Mouse (Mus musculus): ENCODE data around the gene Acsbg2. TPM values are rescaled to one million over a fixed set of nuclear protein-coding genes. Genes with fewer than 3 reads are reported as not detected.

The Acsbg2 gene
- polyA plus RNA-seq, 1 experiment from 2014 or later = not detected

DNA sequence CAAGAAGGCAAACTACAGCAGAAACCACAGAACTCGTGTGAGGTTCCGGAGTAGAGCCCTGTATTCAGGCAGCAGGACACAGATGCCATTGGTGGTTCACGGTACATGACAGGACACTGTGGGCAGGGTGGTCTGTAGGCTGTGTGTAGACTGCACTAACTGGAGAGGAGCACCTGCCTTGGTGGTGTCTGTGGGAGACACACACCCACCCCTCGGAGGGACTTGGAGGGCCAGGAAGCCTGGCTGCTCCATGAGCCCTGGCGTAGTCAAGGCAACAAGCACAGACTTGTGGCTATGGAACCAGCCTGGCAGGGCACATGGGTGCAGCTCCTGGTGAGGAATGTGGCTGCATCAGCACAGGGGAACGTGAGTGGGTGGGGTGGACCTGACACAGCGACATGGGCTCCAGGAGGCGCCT lies 54.5 kb downstream of the Acsbg2 start:
- Histone ChIP-seq H3K9me3 (ENCODE audit: control insufficient read depth, low read length) (no peaks in the 10 kb centered on the region), H3K9ac (replicated peaks; ENCODE audit: low read depth, low read length) (no peak overlapping the region), H3K4me3 (ENCODE audit: low read depth, low read length) (no peak overlapping the region), H3K4me1 (ENCODE audit: control insufficient read depth, insufficient read depth, low read length) (peaks cover 11% of the 10 kb centered on the region), H3K4me2 (ENCODE audit: low read depth, low read length) (no peak overlapping the region), H3K27ac (ENCODE audit: low read depth, low read length) (peak overlapping the region; percentile 46), H3K36me3 (ENCODE audit: control insufficient read depth, insufficient read depth, low read length) (no peaks in the 10 kb centered on the region), H3K27me3 (ENCODE audit: control insufficient read depth, insufficient read depth, low read length) (no peaks in the 10 kb centered on the region)
- WGBS = 70% methylated on average over 8 of the region's 8 CpGs
- peak; percentile 59 for ATAC-seq (ENCODE audit: low read depth)

DNA sequence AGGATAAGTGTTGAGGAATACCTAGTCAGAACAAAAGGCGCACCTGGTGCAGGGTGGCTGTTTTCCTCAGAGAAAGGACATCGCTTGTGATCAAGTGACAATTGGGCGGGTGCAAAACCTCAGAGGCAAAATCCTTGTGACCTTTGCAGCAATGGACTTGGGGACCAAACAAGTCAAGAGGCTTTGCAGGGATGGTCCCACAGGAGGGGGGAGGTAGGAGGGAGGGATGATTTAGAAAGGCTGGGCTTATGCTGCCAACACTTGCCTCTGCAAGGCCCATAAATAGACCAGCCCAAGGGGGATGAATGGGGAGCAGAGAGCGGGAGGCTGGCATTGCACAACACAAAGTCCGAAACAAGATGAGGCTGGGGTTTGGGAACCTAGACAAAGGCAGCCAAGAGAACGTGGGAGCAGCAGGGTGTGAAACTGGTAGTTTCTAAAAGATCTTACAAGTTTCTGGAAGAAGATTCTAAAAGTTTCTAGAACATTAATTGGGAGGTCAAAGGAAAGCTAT lies 55.2 kb downstream of the Acsbg2 start:
- WGBS = 57% methylated on average over 6 of the region's 6 CpGs
- Histone ChIP-seq H3K4me1 (ENCODE audit: control insufficient read depth, insufficient read depth, low read length) (peaks cover 12% of the 10 kb centered on the region), H3K4me3 (ENCODE audit: low read depth, low read length) (no peak overlapping the region), H3K27ac (ENCODE audit: low read depth, low read length) (peak overlapping the region; percentile 46), H3K36me3 (ENCODE audit: control insufficient read depth, insufficient read depth, low read length) (no peaks in the 10 kb centered on the region), H3K27me3 (ENCODE audit: control insufficient read depth, insufficient read depth, low read length) (no peaks in the 10 kb centered on the region), H3K4me2 (ENCODE audit: low read depth, low read length) (no peak overlapping the region), H3K9ac (replicated peaks; ENCODE audit: low read depth, low read length) (no peak overlapping the region), H3K9me3 (ENCODE audit: control insufficient read depth, low read length) (no peaks in the 10 kb centered on the region)
- 0 out of 2 replicates have a peak, but pooled peaks have one; percentile 31 for ATAC-seq (ENCODE audit: low read depth)

DNA sequence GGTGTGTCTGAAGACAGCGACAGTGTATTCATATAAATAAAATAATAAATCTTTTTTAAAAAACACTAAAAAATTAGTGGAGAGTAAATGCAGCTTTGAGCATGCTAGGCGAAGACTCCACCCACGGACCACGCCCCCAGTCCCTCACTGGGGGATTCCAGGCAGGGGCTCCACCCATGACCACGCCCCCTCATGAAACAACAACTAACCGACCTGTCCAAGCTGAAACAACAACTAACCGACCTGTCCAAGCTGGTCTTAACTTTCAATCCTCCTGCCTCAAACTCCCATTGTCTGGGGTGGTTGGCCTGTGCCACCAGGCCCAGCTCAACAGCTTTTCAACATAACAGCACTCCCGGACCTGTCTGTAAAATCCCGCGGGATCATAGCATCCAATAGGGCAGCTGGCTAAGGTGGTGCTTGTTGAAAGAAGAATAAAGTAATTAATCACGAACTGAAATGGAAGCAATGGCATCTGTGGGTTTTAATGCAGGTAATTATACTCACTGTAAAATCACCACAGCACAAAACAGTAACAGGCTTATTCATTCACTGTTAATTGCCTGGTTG lies 56.1 kb downstream of the Acsbg2 start:
- no peak overlapping the region for H3K9ac ChIP-seq (replicated peaks; ENCODE audit: low read depth, low read length)
- H3K27me3 ChIP-seq (ENCODE audit: control insufficient read depth, insufficient read depth, low read length) = no peaks in the 10 kb centered on the region
- ATAC-seq (ENCODE audit: low read depth) = no peak
- H3K9me3 ChIP-seq (ENCODE audit: control insufficient read depth, low read length) = no peaks in the 10 kb centered on the region
- H3K4me1 ChIP-seq (ENCODE audit: control insufficient read depth, insufficient read depth, low read length) = peaks cover 15% of the 10 kb centered on the region
- H3K4me3 ChIP-seq (ENCODE audit: low read depth, low read length) = no peak overlapping the region
- H3K36me3 ChIP-seq (ENCODE audit: control insufficient read depth, insufficient read depth, low read length) = no peaks in the 10 kb centered on the region
- WGBS = 26% methylated on average over 11 of the region's 11 CpGs
- no peak overlapping the region for H3K27ac ChIP-seq (ENCODE audit: low read depth, low read length)
- H3K4me2 ChIP-seq (ENCODE audit: low read depth, low read length) = no peak overlapping the region

DNA sequence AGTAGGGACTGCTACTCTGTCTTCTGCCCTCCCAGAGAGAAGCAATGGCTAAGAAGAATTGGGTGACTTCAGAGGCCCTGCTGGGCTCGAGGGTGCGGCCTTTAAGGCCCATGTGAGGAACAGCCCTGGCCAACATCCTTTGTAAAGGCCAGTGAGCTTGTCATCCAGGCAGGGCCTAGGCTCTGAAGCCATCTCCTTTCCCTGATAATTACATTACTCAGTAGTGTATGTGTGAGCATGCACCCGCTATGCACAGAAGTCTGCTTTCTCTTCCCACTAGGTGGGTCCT lies 59.2 kb downstream of the Acsbg2 start:
- Histone ChIP-seq H3K27ac (ENCODE audit: low read depth, low read length) (peak overlapping the region; percentile 70), H3K4me1 (ENCODE audit: control insufficient read depth, insufficient read depth, low read length) (peaks cover 21% of the 10 kb centered on the region), H3K4me3 (ENCODE audit: low read depth, low read length) (no peak overlapping the region), H3K9me3 (ENCODE audit: control insufficient read depth, low read length) (no peaks in the 10 kb centered on the region), H3K9ac (replicated peaks; ENCODE audit: low read depth, low read length) (no peak overlapping the region), H3K4me2 (ENCODE audit: low read depth, low read length) (no peak overlapping the region; the same call in 1 of the 2 replicates), H3K27me3 (ENCODE audit: control insufficient read depth, insufficient read depth, low read length) (no peaks in the 10 kb centered on the region), H3K36me3 (ENCODE audit: control insufficient read depth, insufficient read depth, low read length) (no peaks in the 10 kb centered on the region)
- no peak for ATAC-seq (ENCODE audit: low read depth)
- WGBS = 40% methylated on average over 3 of the region's 3 CpGs

DNA sequence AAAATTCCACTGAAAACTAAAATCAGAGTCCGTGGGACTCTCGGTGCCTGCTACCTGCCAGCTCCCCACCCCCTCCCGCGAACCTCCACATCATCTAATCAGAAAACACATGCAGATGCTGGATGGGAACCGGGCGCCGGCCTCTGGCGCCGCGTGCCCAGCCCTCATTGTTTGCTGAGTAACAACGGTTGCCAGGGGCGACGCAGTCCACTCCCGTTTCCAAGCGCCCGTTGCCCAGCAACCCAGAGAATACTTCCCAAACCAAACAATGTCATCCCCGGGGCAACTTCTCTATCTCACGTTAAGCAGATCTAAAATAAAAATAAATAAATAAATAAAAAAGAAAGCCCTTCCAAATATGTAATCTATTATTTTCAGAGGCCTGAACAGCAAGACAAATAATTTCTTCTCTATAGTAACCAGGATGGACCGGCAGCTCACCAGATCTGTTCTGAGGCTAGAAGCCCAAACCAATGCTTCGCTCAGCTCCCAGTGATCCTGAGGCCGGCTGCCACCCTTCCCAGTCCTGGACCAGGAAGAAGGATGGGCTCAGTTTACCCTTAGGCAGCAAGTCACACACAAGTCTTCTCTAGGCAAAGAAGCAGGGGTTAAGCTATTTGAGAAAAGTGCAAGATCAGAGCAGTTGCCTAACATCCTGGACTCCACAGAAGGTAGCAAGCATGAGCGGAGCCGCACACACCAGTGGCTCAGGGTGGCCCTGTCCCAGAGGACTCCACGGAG lies 59.8 kb downstream of the Acsbg2 start:
- H3K4me1 ChIP-seq (ENCODE audit: control insufficient read depth, insufficient read depth, low read length) = peaks cover 24% of the 10 kb centered on the region
- H3K27me3 ChIP-seq (ENCODE audit: control insufficient read depth, insufficient read depth, low read length) = no peaks in the 10 kb centered on the region
- peak; percentile 79 for ATAC-seq (ENCODE audit: low read depth)
- H3K27ac ChIP-seq (ENCODE audit: low read depth, low read length) = peak overlapping the region; percentile 70
- WGBS = 7% methylated on average over 24 of the region's 24 CpGs
- no peak overlapping the region for H3K4me3 ChIP-seq (ENCODE audit: low read depth, low read length)
- no peaks in the 10 kb centered on the region for H3K36me3 ChIP-seq (ENCODE audit: control insufficient read depth, insufficient read depth, low read length)
- peak overlapping the region; percentile 32; the same call in 1 of the 2 replicates for H3K4me2 ChIP-seq (ENCODE audit: low read depth, low read length)
- H3K9ac ChIP-seq (replicated peaks; ENCODE audit: low read depth, low read length) = no peak overlapping the region
- no peaks in the 10 kb centered on the region for H3K9me3 ChIP-seq (ENCODE audit: control insufficient read depth, low read length)

DNA sequence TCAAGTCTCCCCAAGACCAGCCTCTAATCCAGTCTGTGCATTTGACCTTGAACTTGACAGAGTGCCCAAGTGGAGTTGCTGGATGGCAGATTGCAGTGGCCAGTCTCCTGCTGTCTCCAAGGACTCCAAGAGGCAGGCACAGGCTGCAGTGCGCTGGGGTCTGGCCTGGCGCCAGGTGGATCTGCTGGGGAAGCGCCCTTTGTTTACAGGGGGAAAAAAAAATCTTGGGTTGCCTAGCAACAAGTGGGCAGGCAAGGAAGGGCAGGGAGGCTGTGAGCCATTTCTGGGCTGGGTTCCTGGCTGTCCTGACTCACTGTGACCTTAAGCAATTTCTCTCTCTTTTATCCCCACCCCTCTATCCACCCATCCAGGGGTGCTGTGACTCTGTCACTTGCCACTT lies 64.0 kb downstream of the Acsbg2 start:
- Histone ChIP-seq H3K27me3 (ENCODE audit: control insufficient read depth, insufficient read depth, low read length) (no peaks in the 10 kb centered on the region), H3K9ac (replicated peaks; ENCODE audit: low read depth, low read length) (no peak overlapping the region), H3K27ac (ENCODE audit: low read depth, low read length) (peak overlapping the region; percentile 12; the same call in 1 of the 2 replicates), H3K4me1 (ENCODE audit: control insufficient read depth, insufficient read depth, low read length) (peaks cover 19% of the 10 kb centered on the region), H3K4me3 (ENCODE audit: low read depth, low read length) (no peak overlapping the region), H3K9me3 (ENCODE audit: control insufficient read depth, low read length) (no peaks in the 10 kb centered on the region), H3K36me3 (ENCODE audit: control insufficient read depth, insufficient read depth, low read length) (no peaks in the 10 kb centered on the region), H3K4me2 (ENCODE audit: low read depth, low read length) (no peak overlapping the region)
- 6% methylated on average over 3 of the region's 3 CpGs for WGBS
- ATAC-seq (ENCODE audit: low read depth) = peak; percentile 32; the same call in 1 of the 2 replicates

DNA sequence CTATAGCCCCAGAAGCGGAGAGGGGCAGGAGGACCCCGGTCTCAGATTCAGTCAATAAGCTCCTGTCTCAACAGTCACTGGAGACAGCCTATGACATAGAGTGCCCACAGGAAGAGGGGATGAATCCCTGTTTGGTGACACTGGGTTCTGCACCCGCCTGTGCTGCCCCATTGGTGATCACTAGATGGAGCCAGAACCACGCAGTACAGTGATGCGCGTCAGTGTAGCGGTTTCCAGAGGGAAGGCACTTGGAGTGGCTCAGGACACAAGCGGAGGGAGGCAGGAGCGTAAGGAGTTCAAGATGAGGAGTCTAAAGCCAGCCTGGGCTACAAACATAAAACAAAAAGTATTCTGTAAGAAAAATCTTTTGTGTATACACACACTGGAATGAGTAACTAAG lies 65.7 kb downstream of the Acsbg2 start:
- Histone ChIP-seq H3K27me3 (ENCODE audit: control insufficient read depth, insufficient read depth, low read length) (no peaks in the 10 kb centered on the region), H3K27ac (ENCODE audit: low read depth, low read length) (no peak overlapping the region), H3K36me3 (ENCODE audit: control insufficient read depth, insufficient read depth, low read length) (no peaks in the 10 kb centered on the region), H3K4me1 (ENCODE audit: control insufficient read depth, insufficient read depth, low read length) (peaks cover 9% of the 10 kb centered on the region; the same call in 1 of the 2 replicates), H3K4me3 (ENCODE audit: low read depth, low read length) (no peak overlapping the region), H3K4me2 (ENCODE audit: low read depth, low read length) (no peak overlapping the region), H3K9me3 (ENCODE audit: control insufficient read depth, low read length) (no peaks in the 10 kb centered on the region), H3K9ac (replicated peaks; ENCODE audit: low read depth, low read length) (no peak overlapping the region)
- 5% methylated on average over 9 of the region's 9 CpGs for WGBS
- peak; percentile 88 for ATAC-seq (ENCODE audit: low read depth)

DNA sequence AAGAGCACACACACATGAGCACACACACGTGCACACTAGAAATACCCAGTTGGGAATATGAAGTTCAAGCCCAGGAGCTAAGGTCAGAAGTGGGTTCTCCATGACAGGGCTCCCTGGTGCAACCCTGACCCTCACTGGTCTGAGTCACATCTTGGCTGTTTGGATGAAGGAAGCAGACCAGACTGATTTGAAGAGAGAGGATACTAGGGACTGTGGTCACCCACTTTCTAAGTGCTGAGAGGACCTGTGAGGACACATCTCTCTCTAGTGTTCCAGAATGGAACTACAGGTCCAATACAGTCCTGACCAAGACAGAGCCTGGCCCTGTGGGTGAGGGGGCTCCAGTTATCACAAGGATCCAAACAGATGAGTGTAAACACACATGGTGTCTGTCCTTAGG lies 68.5 kb downstream of the Acsbg2 start:
- H3K27ac ChIP-seq (ENCODE audit: low read depth, low read length) = no peak overlapping the region
- H3K4me2 ChIP-seq (ENCODE audit: low read depth, low read length) = no peak overlapping the region
- H3K9ac ChIP-seq (replicated peaks; ENCODE audit: low read depth, low read length) = no peak overlapping the region
- 95% methylated on average over 1 of the region's 1 CpGs for WGBS
- ATAC-seq (ENCODE audit: low read depth) = no peak
- no peaks in the 10 kb centered on the region for H3K36me3 ChIP-seq (ENCODE audit: control insufficient read depth, insufficient read depth, low read length)
- H3K9me3 ChIP-seq (ENCODE audit: control insufficient read depth, low read length) = no peaks in the 10 kb centered on the region
- H3K4me1 ChIP-seq (ENCODE audit: control insufficient read depth, insufficient read depth, low read length) = peaks cover 9% of the 10 kb centered on the region; the same call in 1 of the 2 replicates
- no peak overlapping the region for H3K4me3 ChIP-seq (ENCODE audit: low read depth, low read length)
- H3K27me3 ChIP-seq (ENCODE audit: control insufficient read depth, insufficient read depth, low read length) = no peaks in the 10 kb centered on the region

DNA sequence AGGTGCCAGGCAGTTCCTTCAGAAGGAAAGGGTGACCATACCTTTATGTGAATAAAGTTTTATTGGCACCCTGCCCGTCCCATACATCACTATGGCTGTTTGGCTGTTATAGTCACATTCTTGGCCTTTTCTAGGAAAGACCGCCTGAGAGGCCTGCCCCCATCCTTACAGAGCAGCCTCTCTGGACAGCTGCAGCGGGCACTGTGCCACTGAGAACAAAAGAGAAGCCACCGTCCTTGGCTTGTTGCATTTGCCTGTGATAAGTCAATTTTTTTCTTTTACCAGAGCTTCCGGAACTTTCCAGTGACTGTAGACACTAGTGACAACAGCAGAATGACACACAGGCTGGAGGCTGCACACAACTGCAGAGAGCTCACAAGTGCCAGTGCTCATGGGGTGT lies 69.3 kb downstream of the Acsbg2 start:
- Histone ChIP-seq H3K4me1 (ENCODE audit: control insufficient read depth, insufficient read depth, low read length) (peaks cover 3% of the 10 kb centered on the region; the same call in 1 of the 2 replicates), H3K9me3 (ENCODE audit: control insufficient read depth, low read length) (no peaks in the 10 kb centered on the region), H3K4me2 (ENCODE audit: low read depth, low read length) (no peak overlapping the region), H3K4me3 (ENCODE audit: low read depth, low read length) (no peak overlapping the region), H3K9ac (replicated peaks; ENCODE audit: low read depth, low read length) (no peak overlapping the region), H3K36me3 (ENCODE audit: control insufficient read depth, insufficient read depth, low read length) (no peaks in the 10 kb centered on the region), H3K27me3 (ENCODE audit: control insufficient read depth, insufficient read depth, low read length) (no peaks in the 10 kb centered on the region), H3K27ac (ENCODE audit: low read depth, low read length) (peak overlapping the region; percentile 28; the same call in 1 of the 2 replicates)
- 52% methylated on average over 5 of the region's 5 CpGs for WGBS
- ATAC-seq (ENCODE audit: low read depth) = 0 out of 2 replicates have a peak, but pooled peaks have one; percentile 9

All from neural tube, embryonic 14.5 days (tissue).